Mouse (Mus musculus) NIH3T3 (cell line): ENCODE results near the gene Nav2.
A peak's percentile ranks its signal among the peaks of the same experiment; 100 is the strongest.

Source experiments
- DNase-seq: peaks from one replicate; pipeline ENCODE4 v3.0.0-alpha.2; 2012; ENCODE audit warnings: low read depth

The Nav2 gene

DNA sequence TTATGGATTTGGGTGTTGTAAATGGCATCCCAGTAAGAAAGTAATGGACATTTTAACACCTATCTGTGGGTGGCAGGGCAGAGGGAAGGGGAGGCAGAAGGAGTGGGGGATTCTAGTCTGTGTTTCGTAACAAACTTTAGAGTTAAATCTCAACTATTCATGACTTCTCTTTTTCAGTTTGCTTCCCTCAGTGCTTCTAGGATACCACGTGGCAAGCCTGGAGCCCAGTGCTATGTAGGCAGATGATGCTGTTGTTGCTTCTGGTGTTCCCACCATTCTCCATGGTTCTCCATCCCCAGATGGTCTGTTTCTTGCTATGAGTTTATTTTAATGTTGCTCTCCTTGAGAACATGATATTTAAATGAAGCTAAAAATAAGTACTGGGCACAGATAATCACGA lies 92.3 kb downstream of the Nav2 start:
- DNase-seq = no peak

DNA sequence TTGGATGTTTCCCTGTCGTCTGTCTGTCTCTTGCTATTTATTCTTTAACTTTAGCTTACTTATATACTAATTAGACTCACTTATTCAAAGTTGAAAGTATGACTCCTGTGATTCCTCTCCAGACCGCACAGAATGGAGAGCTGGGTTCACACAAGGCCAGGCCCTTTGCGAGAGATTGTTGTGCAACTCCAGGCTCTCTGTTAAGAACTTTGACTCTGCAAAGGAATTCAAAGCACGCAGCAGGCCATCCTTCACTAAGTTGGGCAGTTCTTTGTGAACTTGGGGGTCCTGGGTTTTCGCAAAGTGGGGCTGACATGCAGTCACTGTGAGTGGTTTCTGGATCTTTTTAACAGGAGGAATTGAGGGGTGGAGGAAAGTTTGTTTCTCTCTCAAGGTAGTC lies 95.9 kb downstream of the Nav2 start:
- DNase-seq = no peak

DNA sequence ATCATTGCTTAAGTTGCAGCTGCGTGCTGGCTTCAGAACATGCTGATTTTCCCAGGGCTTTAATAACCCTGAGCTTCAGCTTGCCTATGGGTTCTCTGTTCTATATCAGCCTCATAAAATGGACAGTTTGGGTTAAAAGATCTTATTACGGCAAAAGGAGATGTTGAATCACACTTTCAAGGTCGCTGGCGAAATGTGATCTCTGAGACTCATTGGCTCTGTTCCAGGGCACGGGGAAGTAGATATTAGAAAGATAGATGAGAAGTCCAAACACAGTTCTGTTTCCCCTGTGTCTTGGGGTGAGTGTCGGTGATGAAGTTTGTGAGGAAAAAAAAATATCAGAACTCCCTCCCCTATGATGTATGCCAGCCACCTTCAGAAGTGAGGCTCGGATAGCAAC lies 98.4 kb downstream of the Nav2 start:
- peak; percentile 8 for DNase-seq

DNA sequence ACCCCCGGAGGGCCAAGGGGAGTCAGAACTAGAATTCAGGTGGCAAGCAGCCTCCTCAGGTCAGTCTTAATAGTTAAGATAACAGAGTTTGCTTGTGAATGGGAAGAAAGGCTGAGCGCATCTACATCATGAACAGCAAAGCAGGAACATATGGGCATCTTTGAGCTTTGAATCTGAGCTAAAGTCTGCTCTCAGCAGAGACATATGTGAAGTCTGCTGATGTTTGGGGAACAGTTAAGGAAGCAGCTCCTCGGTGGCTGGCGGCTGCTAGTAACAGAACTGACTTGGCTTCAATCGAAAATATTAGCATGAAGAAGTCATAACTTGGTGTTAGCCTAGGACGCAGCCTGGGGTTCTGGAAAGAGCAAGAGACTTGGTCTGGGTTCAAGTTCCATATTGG lies 102.2 kb downstream of the Nav2 start:
- DNase-seq = no peak

DNA sequence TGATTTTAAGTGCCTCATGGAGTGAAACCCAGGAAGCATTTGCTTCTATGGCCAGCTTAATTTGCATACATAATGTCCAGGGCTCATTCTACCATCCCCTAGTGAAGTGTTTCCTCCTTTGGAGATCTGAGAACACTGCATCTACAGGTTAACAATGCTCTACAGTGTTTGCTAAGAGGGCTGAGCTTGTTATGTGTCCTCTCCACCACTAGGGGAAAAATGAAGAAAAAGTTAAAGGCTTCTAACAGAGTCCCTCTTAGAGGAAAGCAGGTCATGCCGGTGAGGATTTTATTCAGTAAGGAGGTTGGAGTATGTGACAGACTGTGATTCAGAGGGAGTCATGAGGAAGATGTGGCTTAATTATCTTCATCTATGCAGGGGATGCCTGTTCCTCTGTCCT lies 103.5 kb downstream of the Nav2 start:
- DNase-seq = no peak

DNA sequence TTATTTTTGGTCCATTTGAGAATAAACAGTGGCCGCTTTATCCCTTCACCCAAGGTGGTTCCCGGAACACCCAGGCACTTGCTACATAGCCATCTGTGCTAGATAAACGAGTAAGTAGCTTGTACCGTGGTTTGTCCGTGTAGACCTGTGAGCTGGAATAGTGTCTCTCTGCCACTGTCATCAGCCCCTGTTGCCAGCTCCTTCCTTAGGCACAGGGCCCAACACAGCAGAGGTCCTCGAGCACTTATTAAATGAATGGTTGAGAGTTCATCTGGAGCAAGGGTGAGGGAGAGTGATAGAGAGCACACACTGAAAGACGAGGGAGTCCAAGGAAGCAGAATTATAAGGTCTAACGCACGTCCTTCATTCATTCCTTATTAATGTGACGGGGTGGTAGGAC lies 106.0 kb downstream of the Nav2 start:
- DNase-seq = no peak

DNA sequence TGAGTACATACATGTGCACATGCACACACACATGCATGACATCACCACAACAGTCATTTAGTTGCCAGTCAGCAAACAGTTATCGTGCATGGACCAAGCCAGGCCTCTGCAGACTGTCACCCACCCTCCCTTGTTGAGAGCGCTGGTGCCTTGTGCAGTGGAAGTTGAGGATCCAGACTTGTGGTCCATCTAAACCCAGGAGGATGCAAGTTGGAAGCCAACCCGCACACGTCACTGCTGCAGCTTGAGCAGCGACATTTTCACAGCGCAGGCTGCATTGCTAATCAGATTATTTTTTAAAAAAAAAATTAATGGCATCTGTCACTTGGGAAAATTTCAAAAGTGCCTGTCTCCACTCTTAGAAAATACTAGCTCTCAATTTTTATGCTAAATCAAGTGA lies 106.8 kb downstream of the Nav2 start:
- no peak for DNase-seq

DNA sequence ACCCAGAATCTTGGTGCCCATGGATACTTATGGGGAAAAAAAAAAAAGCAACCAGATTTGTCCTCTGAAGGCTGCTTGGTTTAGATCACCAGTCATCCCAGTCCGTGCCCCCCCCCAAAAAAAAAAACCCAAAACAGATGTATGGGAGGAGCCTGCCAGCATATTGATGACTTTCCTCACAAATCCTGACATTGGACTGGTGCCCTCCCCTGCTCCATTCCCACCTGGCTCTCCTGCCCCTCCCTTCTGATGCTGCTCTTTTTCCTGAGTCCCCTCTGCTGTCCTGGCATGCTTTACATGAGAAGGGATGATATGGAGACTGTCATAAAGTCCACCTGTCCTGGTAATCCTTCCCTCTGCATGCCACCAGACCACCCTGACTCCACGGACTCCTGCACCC lies 107.6 kb downstream of the Nav2 start:
- DNase-seq = no peak

DNA sequence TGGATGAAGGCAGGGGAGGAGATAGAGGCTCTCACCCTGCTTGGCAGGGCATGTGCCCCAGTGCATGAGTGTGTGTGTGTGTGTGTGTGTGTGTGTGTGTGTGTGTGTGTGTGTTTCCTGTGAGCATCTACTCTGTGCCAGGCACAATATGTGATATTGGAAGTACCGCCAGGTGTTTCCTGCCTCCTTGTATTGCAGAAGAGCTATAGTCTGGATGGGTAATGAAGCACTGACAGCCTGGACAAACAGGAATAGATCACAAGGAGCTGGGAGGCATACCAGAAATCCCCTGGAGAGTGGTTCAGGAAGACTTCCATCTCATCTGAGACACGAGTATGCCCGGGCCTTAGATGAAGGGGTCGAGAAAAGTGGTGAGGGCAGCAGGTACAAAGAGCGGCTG lies 109.3 kb downstream of the Nav2 start:
- no peak for DNase-seq

DNA sequence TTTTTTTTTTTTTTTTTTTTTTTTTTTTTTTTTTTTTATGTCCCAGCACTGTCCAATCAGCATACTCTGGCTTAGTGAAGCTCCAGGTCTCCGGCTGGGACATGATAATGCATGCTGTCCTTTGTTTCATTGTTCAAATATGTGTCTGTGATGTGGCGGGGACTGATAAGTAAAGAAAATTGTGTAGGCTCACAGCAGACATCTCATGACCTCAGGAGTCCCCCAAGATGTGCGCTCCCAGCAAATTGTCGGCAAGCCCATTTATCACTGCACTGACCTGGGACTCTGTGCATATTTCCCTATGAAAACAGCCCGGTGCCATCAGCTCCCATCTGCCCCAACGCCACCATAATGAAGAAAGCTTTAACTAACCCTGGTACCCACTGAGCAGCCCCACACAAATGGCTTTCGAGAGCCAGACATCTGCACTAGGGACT lies 110.0 kb downstream of the Nav2 start:
- no peak for DNase-seq

DNA sequence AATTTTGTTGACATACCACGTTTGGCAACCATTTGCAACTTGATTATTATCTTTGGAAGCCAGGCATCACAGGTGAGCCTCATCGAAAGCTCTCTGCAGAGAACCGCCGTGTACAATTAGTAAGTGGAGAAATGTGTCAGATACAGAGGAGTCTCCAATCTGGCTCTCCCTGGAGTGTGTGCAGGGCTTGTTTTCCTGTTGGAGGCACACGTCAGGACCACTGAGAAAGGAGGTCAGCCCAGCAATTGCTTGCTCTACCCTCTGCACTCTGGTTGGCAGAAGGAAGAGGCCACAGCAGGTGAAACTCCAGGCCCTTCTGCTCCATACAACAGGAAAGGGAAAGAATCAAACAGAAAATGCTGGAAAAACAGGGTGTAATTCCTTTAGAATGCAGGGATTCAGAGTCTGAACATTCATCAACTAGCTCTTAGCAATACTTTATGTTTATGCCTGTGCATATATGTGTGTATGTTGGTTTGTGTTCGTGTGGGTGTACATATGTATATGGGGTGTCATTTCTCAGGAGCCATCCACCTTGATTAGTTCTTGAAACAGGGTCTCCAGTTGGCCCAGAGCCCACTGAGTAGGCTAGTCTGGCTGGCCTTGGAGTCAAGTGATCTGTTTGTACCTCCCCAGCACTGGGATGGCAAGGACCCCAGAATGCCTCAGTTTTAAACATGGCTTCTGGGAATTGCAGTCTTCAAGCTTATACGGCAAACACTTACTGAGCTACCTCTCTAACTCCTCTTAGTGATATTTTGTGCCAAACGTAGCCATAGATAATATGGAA lies 116.7 kb downstream of the Nav2 start:
- no peak for DNase-seq

DNA sequence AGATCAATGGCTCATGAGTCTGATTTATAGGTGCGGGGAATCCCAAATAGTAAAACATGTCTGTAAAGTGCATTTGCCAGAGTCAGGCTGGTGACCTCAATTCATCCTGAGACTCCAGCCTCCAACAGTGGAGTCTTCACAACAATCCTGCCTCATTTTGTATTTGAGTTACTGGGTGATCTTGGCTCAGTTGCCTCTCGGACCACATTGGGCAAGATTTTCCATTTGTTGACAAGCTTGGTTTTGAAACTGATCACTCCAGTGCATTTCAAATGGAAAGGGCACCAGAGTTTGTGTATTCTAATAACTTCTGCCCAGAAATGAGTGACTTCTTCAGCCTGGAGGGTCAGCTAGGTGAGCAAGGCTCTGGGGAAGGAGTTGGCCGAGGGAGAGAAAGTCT lies 117.5 kb downstream of the Nav2 start:
- no peak for DNase-seq

DNA sequence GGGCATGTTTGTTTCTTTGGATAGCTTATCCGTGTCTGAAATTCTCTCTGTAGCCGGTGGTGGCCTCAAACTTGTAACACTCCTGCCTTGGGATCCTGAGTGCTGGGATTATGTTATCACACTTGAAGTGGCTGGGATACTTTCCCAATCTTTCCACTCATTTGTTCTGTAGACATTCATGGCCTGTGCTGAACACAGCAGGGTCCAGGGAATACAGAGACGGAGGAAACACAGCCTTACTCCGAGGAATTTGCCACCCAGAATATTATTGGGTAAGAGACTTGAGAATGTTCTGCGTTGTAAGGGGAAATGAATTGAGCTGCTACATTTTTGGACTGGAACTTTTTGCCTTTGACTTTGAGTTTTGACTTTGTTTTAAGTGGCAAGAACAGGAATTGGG lies 118.0 kb downstream of the Nav2 start:
- no peak for DNase-seq

DNA sequence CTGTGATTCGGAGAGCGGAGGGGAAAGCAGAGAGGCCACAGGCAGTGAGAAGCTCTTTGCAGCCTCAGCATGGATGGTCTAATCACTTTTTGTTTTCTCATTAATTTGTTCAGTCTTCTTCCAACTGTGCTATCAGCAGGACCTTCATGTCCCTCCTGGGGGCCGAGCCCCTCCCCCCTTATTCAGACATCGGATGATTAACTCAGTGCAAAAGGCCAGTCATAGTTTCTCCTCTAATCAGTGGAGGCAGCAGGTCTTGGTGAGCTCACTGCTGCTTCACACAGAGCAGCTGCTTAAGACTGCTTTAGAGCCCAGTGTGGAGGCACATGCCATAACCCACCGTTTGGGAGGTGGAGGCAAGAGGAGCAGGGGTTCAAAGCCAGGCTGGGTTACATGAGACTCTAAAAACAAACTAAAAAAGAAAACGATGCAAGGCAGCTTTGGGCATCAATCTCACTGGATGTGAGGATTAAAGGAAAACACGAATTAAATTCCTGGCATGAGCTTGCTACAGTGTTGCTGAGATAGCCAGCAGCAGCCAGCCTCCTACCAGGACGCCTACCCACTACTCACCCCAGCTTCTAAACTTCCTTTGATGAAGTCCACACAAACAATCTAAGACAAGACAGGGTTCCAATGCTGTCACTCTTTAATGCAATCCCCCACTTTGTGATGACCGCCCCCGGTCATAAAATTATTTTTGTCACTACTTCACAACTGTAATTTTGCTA lies 120.9 kb downstream of the Nav2 start:
- DNase-seq = no peak

DNA sequence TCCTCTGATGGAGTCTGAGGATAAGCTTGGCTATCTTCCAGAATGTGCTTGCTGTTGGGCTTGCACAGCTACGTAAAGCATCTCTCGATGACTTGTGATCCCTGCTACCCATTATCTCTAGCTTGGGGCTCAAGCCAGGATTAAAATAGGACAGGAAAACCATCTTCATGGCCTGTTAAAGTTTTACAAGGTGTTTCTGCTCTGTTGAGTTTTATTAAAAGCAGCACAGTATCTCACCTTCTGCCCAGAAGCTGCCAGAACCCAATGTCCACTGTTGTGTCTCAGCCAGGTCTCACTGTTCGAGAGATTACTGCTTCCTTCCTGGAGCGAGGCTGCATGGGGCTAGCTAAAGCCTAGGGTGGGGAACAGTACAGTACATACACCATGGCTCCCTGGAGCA lies 123.7 kb downstream of the Nav2 start:
- no peak for DNase-seq

DNA sequence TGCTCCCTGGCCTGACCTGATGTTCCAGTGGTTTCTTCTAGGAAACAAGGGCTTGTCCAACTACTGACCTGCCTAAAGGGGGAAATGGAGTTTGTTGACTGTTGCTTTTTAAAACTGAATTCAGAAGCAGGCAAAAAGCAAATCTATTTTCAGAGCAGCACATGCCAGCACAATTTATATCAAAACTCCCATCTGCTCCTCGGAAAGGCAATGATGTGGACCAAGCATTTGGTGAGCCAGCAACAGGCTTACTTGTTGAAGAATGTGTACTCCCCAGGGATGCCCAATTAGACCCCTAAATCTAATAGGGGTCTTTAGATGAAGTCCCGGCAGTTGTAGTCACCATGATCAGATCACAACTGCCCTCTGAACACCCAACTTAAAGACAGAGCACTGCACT lies 125.7 kb downstream of the Nav2 start:
- DNase-seq = no peak

DNA sequence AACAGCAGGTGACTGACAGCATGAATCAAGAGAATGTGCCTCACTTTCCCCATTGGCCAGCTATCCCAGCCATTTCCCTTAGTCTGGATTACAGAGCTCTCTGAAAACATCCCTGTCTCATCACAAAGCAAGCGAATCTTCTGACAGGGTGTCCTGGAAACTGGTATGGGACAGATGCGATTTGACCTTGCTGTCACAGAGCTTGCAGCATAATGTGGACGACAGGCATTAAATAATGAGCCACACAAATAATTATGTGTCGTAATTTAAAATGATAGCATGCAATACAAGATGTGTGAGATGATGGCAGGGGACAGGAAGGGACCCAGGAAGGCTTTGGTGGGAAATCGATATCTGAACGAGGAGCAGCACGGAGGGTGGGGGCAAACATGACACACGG lies 131.6 kb downstream of the Nav2 start:
- no peak for DNase-seq

DNA sequence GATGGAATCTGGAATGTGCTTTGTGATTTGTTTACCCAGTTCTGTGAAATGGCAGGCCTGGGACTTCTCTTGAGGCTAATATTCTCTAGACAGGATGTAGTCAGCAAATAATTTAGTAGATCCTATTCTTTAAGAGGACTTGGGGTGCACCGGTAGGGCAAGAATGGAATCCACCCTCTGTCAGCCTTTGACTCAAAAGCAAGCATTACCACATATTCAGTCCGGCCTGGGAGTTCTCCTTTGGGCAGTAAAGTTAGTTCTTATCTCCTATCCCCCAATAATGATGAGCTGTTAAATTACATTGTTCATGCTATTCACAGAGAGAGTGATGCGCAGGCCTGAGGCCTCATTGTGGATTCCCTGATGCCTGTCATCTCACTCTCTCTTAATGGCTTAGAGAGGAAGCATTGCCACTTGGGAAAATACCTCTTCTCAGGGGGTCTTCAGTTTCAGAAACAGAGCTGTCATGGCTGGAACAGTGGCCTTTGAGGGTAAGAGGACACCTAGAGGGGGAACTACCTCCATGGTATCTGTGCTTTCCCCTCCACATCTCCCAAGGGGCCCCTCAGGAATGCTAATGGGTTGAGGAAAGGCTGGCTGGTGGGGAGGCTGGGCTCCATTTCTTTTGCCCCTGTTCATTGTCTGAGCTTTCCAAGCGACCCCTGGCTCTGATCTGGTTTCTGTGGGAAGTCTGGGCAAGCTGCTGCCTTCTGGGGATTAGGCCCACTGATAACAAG lies 133.0 kb downstream of the Nav2 start:
- DNase-seq = no peak

DNA sequence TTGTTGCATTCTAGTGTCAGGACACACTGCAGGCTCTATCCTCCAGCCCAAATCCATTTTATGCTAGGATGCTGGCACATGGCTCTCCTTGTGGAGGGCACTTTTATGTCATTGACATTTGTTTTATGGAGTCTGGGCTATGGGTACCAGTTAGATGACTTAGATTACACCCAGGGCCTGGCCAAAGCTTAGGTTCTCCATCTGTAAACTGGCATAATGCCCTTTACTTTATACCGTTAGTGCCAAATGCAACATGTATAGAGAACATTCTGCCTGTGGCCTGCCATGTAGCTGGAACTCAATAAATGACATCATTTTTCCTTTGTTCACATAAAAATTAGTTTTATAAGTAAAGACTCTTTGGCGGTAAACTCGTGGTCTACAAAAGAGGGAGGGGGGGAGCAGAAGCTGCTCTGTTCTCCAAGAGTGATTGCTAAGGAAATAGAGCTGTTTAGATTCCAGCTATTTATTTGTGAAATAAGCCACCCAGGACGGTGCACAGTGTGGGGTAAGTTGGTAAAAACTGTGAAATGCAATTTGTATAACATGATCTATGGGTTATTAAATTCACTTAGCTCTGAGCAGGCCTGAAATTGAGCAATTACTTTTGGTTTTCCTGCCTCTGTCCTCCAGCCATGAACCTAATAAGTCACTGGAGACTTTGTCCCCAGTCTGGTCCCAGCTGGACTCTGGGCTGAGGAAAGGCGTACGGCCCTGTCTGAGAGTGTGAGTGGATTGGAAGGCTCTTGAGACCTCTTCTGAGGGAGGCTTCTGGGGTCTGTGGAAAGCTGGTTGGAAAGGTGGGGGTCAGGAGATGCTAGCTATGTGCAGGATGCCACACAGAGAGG lies 137.2 kb downstream of the Nav2 start:
- no peak for DNase-seq

DNA sequence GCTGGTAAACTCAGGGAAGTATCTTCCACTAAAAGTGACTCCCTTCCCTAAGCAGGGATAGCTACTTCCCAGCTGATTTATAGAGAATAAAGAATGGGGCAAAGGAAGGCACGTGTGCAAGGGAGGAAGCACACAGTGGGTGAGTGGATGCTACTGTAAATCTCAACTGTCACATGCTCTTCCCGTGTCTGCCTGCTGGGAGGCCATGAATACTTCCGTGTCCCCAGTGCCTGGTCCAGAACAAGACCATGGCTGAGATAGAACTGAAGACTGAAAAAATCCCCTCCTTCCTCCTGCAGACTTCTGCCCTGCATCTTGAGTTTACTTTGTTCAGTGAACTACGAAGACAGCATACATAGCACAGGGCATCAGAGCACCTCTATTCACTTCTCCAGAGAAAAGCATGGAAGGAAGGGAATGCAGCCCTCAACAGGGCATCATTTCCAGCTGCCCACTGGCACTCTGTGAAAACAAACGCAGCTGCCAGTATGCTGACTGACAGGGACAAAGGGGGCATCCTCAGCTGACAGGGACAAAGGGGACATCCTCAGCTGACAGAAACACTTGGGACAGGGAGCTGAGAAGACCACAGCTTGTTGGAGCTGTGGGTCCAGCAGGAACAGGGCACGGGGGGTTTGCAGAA lies 138.0 kb downstream of the Nav2 start:
- DNase-seq = no peak

DNA sequence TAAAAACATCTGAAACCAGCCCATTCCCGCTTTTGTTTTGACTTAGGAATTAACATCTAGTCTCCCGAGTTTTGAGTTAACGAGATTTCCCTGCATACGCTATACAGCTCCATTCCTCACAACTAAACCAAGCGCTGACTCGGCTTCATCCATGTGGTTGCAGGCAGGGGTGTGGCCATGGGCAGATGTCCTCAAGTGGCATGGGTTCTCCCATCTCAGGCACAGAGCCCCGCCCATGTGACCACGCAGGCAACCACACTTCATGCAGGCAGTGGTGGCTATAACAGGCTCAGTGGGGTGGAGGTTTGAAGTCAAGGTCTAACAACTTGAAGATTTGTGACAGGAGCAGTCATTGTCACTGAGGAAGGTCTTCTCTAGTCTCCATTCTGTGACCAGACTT lies 138.8 kb downstream of the Nav2 start:
- no peak for DNase-seq
